Mouse (Mus musculus) neural tube, embryonic 14.5 days (tissue): ENCODE measurements at regions not wholly inside any gene's neighbourhood (a gene's known extent, or its start where the extent isn't known, plus 50 kb on each side); places are given as distances from the start of the nearest gene placed in this dataset.

Source experiments
- ATAC-seq: fragments of 200-750 bp; cut with Nextera tagmentation; 2 replicates; pipeline ENCODE4 v1.8.0; 2017; ENCODE audit warnings: low read depth, mild to moderate bottlenecking, moderate TSS enrichment, moderate library complexity
- H3K27ac ChIP-seq: fragments of 300-500 bp; sonication (generic); 2 replicates; pipeline ENCODE4 v1.5.1; 2014; ENCODE audit warnings: low read depth, mild to moderate bottlenecking, control low read depth, low read length, moderate library complexity, mixed read lengths
- H3K27me3 ChIP-seq: fragments of 300-500 bp; sonication (generic); 2 replicates; pipeline ENCODE4 v1.6.1; 2014; ENCODE audit warnings: low read length; ENCODE audit not compliant: control insufficient read depth, insufficient read depth
- H3K36me3 ChIP-seq: fragments of 300-500 bp; sonication (generic); 2 replicates; pipeline ENCODE4 v1.6.1; 2014; ENCODE audit warnings: low read length, mixed read lengths; ENCODE audit not compliant: control insufficient read depth, insufficient read depth
- H3K4me1 ChIP-seq: fragments of 300-500 bp; sonication (generic); 2 replicates; pipeline ENCODE4 v1.6.1; 2014; ENCODE audit warnings: low read length; ENCODE audit not compliant: control insufficient read depth, insufficient read depth
- H3K4me2 ChIP-seq: fragments of 300-500 bp; sonication (generic); 2 replicates; pipeline ENCODE4 v1.6.1; 2014; ENCODE audit warnings: mild to moderate bottlenecking, low read depth, low read length, control low read depth
- H3K4me3 ChIP-seq: fragments of 300-500 bp; sonication (generic); 2 replicates; pipeline ENCODE4 v1.5.1; 2014; ENCODE audit warnings: low read depth, low read length, control low read depth, mixed read lengths
- H3K9ac ChIP-seq: fragments of 300-500 bp; sonication (generic); replicated peaks from 2 replicates; pipeline ENCODE4 v1.6.1; 2014; ENCODE audit warnings: low read depth, mild to moderate bottlenecking, control low read depth, low read length, mixed read lengths
- H3K9me3 ChIP-seq: fragments of 300-500 bp; sonication (generic); 2 replicates; pipeline ENCODE4 v1.6.1; 2016; ENCODE audit warnings: low read length; ENCODE audit not compliant: control insufficient read depth
- WGBS: fragments of 180-500 bp; shearing (Covaris S2); extraction: QIAGEN DNeasy Blood & Tissue Kit; methylation state at CpG from one replicate; pipeline ENCODE4 v1.1.7; 2014; 5-methylcytosine and 5-hydroxymethylcytosine counted together

DNA sequence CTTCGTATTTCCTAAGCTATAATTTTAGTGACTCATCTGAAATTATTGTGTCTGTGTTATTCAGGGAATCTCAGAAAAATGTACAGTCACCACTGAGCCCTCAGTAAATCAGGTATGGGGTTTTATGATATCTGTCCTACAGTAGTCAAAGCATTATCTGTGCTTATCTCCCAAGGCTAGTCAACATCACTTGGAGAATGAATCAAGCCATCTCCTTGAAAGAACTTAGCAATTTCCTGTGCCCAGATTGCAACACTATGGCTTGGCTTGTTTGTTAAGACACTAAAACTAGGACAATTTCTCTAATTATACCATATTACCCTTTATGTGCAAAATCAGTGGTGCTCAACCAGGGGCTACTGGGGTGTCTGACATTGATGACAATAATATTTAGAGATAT lies 58.9 kb upstream of the Pdc start:
- H3K9ac ChIP-seq, result no peak overlapping the region
- no peaks in the 10 kb centered on the region for H3K27me3 ChIP-seq
- 81% methylated on average over 1 of the region's 1 CpGs for WGBS
- no peak overlapping the region for H3K27ac ChIP-seq
- no peak overlapping the region for H3K4me3 ChIP-seq
- H3K4me2 ChIP-seq, result no peak overlapping the region
- H3K36me3 ChIP-seq, result no peaks in the 10 kb centered on the region
- H3K4me1 ChIP-seq, result no peaks in the 10 kb centered on the region
- no peaks in the 10 kb centered on the region for H3K9me3 ChIP-seq
- no peak for ATAC-seq

DNA sequence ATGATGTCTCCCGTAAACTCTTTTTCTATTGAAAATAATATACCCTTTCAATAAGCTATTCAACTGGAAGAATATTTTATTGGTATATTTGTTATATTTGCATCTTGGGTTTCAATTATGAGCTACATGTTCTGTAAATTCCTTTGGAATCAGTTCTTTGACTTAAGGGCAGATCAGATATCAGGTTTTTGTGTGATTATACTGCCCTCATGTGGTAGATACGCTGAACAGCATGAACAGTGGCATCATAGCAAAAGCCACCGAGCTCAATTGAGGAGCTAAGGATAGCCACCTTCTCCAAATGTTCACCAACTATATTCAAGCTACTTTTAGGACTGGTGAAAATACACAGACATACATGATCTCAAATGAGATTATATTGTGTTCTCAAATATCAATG lies 52.7 kb upstream of the Pdc start:
- no peaks in the 10 kb centered on the region for H3K4me1 ChIP-seq
- H3K4me2 ChIP-seq, result no peak overlapping the region
- H3K4me3 ChIP-seq, result no peak overlapping the region
- no peaks in the 10 kb centered on the region for H3K27me3 ChIP-seq
- H3K27ac ChIP-seq, result no peak overlapping the region
- H3K9me3 ChIP-seq, result no peaks in the 10 kb centered on the region
- peak; percentile 63; the same call in 1 of the 2 replicates for ATAC-seq
- 42% methylated on average over 3 of the region's 3 CpGs for WGBS
- no peak overlapping the region for H3K9ac ChIP-seq
- H3K36me3 ChIP-seq, result no peaks in the 10 kb centered on the region

DNA sequence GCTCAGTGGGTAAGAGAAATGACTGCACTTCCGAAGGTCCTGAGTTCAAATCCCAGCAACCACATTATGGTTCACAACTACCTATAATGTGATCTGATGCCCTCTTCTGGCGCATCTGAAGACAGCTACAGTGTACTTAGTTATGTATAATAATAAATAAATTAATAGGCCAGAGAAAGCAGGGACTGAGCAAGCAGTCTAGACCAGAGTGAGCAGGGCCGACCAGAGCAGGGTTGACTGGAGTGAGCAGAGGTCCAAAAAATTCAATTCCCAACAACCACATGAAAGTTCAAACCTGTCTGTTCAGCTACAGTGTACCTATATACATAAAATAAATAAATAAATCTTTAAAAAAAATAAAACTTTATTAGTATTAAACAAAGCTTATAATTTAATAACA lies 52.2 kb upstream of the Pdc start:
- Histone ChIP-seq H3K9ac (no peak overlapping the region), H3K36me3 (no peaks in the 10 kb centered on the region), H3K9me3 (no peaks in the 10 kb centered on the region), H3K4me1 (no peaks in the 10 kb centered on the region), H3K4me3 (no peak overlapping the region), H3K4me2 (no peak overlapping the region), H3K27me3 (no peaks in the 10 kb centered on the region), H3K27ac (no peak overlapping the region)
- WGBS, result 87% methylated on average over 3 of the region's 3 CpGs
- no peak; the same call in 1 of the 2 replicates for ATAC-seq
